Mouse (Mus musculus): ENCODE results near the gene Gm10974.

GRCm38 (mm10) chr7:66348588-66348987, 17.1 kb upstream of the Gm10974 start:
- TF ChIP-seq CTCF (IDR thresholded peaks at IDR 0.05; ENCODE audit: extremely low read depth, insufficient read depth, insufficient read length, insufficient replicate concordance) (no peak), POLR2A (IDR thresholded peaks at IDR 0.05; ENCODE audit: low read depth, low read length) (no peak)

Measured in spleen, adult 2 months (tissue).